Mouse (Mus musculus) urinary bladder, postnatal 4 days (tissue): ENCODE measurements around the gene Frat2.

Experiments used
- DNase-seq, 2 experiments: peaks; one replicate each; pipeline ENCODE4 v3.0.0; 2021 to 2022; ENCODE audit warnings: low spot score in 2 of 2

Frat2 gene

DNA sequence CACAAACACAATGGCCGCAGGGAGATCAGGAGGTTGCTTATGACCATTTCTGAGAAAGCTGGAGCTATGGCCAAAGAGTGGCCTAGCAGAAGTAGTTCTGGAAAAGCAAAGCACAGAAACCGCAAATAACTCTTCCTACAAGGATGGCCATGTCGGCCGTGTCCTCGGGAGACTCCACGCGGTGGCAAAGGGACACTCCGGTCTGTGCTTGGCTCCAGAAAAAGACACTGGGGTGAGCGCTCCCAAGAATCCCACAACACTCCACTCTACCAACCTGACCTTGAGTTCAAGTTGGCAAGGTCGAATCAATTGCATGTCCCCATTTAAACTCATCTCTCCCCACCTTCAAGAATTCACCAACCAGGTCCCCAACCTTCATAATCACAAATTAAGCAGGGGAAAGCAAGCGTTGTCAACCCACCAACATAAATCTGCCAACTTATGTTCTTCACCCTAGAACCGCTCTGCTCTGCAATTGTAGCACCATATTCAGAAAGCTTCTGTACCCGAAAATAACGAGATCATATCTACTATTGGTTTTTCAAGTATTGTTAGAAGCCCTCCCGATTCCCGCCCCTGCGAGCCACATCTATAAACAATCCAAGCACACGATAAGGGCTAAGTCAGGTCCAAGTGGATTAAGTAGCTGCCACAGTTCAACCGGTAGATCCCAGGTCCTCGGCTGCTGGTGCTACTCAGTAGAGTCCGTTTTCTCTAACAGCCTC lies 1.4 kb downstream of the Frat2 start:
- no peak for DNase-seq

DNA sequence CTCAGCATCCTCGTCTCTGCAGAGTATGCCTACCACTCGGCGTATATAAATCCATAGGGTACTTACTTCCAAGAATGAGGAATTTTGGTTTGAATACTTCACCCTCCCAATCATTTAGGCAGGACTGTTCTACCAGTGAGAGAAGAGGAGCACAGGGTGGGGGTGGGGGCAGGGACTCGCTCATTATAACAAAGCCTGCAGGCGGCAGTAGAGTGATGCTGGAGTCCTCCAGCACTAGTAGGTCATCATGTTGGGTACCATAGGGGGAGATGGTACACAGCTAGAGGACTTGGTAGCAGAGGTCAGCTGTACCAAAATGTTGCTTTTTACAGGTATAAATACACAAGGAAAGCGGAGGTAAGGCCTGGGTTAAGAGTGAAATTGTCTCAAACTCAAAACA lies 3.6 kb downstream of the Frat2 start:
- no peak for DNase-seq

DNA sequence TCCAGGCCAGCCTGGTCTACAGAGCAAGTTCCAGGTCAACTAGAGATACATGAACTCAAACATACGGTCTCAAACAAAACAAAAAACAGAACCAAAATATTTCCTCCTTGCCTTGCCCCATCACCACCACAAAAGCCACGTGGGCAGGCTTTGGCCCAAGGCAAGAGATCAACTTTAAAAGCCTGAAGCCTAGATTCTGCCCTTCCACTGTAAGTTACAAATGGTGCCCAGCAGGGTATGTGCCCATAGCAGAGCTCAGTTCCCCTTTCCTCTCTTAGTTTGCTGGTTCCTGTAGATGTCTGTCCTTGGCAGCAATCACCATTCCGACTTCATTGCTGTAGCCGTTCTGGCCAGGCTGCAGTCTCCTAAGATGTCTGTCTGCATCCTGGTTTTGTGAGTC lies 5.2 kb downstream of the Frat2 start:
- no peak for DNase-seq

DNA sequence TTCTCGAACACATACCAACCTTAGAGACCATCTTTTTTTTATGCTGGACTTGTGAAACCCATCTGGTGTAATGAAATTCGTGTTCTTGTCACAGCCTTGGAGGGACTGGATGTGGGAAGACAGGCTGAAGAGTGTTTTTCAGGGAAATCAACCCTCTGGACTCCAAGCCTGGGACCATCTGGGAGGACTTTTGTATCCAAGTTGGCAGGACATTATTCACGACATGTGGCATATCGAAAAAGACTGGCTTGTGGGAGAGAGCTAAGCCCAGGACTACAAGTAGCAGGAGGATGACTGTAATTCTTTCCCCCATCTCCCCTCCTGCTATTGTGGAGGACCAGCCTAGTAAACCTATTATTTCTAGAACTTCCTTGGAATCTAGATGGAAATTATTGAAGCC lies 5.7 kb downstream of the Frat2 start:
- DNase-seq = no peak

- DNase-seq = no peak
These were observed 6.7 kb downstream of the Frat2 start for GRCm38 (mm10) chr19:41841105-41841750.

GRCm38 (mm10) chr19:41839685-41840084 lies 8.2 kb downstream of the Frat2 start:
- DNase-seq = no peak

DNA sequence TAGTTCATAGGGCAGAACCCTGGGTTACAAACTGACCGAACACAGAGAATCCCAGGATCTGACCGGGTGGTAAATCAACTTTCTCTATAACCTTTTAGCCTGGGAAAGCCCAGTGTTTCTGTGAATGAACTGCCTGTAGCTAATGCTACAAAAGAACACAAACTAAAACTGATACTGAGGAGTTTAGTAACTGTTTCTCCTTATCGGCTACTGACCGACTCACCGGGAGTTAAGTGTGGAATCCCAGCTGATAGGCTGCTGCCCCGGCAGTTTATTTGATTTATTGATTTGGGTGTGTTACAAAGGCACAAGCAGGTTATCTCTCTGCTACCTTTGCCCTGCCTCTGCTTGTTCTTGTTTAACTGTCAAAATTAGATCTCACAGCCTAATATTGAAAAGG lies 9.1 kb downstream of the Frat2 start:
- DNase-seq = no peak

GRCm38 (mm10) chr19:41837917-41838261 lies 10.0 kb downstream of the Frat2 start:
- no peak for DNase-seq

GRCm38 (mm10) chr19:41837194-41837916 lies 10.6 kb downstream of the Frat2 start:
- DNase-seq = no peak

DNA sequence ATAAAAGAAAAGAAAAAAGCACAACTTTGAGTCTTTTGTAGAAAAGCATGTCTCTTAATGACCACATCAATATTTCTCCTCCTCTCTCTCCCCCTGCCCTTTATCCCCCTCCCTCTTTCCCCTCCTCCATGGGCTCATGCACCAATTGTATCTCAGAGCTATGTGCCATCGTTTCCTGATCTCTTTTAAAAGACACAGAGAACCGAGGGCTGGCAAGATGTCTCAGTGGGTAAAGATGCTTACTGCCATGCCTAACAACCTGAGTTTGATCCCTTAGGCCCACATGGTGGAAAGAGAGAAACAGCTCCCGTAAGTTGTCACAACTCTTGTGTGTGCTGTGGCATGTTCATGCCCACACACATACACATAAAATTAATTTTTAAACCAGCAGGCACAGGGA lies 11.2 kb downstream of the Frat2 start:
- DNase-seq = no peak

DNA sequence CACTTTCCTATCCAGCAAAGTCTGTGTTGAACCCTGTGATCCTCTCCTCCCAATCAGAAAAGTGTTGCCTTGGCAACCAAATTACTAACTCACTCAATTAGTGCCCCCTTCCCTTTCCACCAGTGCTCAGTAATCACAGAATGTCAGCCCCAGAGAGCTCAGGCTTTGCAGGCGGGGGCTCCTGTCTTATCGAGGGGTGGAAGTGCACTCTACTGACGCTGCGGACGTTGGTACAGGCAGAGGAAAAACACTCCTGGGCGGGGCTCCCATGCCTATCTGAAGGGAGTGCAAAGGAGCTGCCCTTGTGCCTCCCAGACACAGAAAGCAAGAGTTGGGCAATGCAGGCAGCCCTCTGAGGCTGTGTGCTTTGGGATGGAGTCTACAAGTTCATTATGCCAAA lies 12.1 kb downstream of the Frat2 start:
- no peak for DNase-seq

DNA sequence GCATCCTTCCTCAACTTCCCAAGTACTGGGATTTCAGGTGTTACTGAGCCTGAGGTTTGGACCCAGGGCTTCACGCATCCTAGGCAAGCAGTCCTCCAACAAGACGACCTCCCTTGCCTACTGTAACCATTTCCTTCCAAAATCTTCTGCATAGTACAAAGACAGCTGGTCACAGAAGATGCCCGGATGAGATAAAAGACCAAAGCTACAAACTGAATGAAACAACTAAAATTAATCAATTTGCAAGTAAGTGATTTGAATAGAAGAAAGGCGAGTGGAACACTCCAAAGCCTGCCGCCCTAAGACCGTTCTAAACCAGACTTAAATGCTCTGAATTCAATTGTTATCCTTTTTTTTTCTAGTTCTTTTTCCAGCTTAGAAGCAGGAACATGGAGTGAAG lies 12.5 kb downstream of the Frat2 start:
- DNase-seq = no peak

DNA sequence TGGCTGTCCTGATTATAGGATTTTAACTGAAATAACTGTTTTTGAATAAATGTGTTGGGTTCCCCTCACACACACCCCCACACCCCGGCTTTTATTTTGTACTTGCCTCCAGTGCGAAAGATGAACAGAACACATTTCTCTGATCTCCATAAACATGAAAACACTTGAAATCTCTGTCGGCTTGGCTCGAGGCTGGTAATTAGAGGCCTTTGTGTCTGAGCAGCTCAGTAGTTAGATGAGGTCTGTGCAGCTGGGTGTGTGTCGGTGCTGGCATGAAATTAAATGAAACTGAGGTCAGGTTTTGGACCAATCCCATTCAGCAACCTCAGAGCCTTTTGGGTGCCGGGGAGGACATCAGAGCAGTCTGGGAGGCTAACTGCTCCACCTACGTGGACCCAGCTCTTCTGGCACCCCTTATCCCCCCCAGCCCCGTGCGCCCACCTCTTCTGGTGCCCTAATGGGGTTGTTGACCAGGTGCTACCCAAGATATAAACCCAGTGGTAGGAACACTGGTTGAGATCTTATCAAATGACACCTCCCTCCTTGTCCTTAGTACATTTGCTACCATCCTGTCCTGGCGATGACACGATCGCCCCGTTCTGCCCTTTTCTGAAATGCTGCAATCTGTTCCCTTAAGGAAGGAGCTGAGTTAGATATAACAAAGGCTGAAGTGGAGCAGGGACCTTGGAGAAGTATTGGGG lies 15.3 kb downstream of the Frat2 start:
- DNase-seq = no peak

DNA sequence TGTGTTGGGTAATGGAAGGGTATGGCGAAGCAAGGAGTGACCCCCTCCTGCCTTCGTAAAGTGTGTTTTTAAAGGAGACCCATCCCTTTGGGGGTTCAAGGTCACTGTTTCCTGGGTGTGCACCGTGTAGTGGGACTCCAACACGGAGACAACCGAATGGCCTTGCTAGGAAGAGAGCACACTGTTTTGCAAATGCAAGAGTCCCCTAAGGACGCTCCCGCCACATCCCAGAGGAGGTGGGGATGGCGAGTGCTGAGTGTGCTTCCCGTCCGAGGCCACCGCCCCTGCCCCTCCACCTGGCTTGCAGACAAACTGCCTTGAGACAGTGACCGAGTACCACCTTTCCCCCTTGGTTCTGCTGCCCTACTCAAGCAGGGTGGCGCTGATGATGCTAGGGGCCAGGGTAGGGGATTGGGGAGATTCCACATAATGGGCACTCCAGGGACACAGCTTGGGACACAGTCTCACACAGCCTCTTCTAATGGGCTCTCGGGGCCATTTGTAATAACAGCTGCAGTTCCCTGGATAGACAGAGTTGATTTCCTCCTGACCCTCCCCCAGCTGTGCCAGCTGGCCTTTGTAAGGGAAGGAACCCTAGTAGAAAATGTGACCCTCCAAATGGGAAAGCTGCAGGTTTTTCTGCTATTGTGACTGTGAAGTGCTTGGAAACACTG lies 16.1 kb downstream of the Frat2 start:
- DNase-seq = no peak

- DNase-seq = no peak
These were observed 16.8 kb downstream of the Frat2 start for GRCm38 (mm10) chr19:41831101-41831570.

- DNase-seq = peak; percentile 75 to 76
These were observed 17.6 kb downstream of the Frat2 start for GRCm38 (mm10) chr19:41830106-41831031.

DNA sequence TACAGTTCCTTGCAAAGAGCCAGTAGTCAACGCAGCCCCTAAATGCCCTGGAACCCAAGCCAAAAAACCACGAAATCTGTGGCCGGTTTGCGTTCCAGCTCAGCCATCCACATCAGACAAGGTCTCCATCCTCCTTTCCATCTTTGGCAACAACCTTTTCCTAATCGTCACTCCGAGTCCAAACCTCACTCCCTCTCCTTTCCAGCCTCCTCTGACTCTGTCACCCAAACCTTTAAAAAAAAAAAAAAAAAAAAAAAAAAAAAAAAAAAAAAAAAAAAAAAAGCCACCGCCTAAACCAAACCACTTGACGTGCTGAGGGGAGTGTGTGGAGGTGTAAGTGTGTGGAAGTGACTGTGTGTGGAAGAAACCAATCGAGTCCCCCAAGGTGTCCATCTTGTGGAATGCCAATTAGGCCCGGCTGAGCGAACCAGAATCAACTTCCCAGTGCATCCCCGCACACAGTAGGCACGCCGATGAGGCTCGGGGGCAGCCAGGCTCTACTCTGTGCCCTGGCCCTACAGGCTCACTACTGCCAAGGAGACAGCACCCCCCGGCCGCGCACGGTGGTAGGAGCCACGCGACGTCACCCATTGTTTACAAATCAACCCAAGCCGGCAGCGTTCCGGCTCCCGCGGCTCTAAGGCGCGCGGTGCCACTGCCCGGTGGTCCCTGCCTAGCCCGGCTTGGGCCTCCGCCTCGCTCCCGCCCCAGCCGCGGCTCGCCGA lies 18.4 kb downstream of the Frat2 start, which contains the start of gene Frat1:
Gene Frat1 (plus strand): TSS at position 590 of the 725 bp plus-strand sequence.
- DNase-seq = peak; percentile 80 to 82

- no peak for DNase-seq
These were observed 19.0 kb downstream of the Frat2 start for GRCm38 (mm10) chr19:41828941-41829340.

DNA sequence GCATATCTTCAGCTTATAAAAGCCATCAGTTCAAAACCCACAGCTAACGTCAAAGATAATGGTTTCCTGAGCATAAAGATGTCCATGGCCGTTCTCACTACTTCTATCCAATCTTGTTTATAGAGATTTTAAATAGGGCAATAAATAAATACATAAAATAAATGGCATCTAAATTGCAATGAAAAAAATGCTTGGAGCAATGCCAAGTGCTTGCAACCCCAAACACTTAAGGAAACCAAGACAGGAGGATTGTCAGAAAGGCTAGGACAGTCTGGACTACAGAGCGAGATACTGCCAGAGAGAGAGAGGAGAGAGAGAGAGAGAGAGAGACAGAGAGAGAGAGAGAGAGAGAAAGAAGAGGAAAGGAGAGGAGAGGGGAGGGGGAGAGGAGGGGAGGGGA lies 21.4 kb downstream of the Frat2 start:
- DNase-seq = no peak

- DNase-seq = no peak
These were observed 23.0 kb downstream of the Frat2 start for GRCm38 (mm10) chr19:41824950-41825349.
